Mouse (Mus musculus): Measurements from ENCODE around the gene Ndfip2. TPM values are rescaled to one million over a fixed set of nuclear protein-coding genes. Genes with fewer than 3 reads are reported as not detected.

Gene Ndfip2
- polyA plus RNA-seq (2015; fragmentation: Illumina TruSeq; extraction: RNeasy Lipid Tissue Mini Kit (QIAGEN cat#74804); ENCODE audit: insufficient read depth, low read depth, low replicate concordance) = 7.7 TPM

DNA sequence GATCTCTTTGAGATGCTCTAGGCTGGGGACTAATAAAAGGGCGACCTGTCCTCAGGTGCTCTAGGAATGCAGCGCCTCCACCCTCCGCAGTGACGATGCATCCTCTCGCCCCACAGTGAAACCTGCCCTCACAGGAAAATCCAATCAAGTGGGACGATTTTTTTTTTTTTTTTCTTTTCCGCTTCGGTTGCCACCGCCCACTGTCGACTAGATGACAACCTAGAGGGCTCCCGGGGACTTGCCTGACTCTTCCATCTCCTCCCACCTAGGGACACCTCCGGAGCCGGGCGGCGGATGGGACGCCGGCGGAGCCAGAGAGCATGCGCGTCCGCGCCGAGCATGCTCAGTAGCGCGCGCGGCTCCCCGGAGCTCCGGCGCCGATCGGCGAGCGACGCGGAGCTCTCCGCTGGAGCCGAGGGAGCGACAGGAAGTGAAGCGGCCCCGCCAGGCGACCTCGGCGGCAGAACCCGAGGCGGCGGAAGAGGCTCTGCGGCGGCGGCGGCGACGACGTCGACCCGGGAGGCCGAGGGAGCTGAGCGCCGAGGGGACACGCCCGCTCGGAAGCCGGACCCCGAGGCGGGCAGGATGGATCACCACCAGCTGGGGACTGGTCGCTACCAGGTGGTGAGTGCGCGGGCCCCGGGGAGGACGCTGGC, at the start of gene Ndfip2:
TSS of gene Ndfip2 (plus strand) at position 195 of the 656 bp plus-strand sequence.

Other genes starting within 250 kb of the Ndfip2 start
- gene Rbm26, start 81.2 kb upstream of the Ndfip2 start, polyA plus RNA-seq (2015; fragmentation: Illumina TruSeq; extraction: RNeasy Lipid Tissue Mini Kit (QIAGEN cat#74804); ENCODE audit: insufficient read depth, low read depth, low replicate concordance) = 10.9 TPM